Mouse (Mus musculus) adrenal gland, postnatal 10 days (tissue): ENCODE results near the gene Fbxl17. TPM values are rescaled to one million over a fixed set of nuclear protein-coding genes. Genes with fewer than 3 reads are reported as not detected.

Experiments used
- DNase-seq: peaks from one replicate; pipeline ENCODE4 v3.0.0; 2021; ENCODE audit warnings: mixed read lengths
- total RNA-seq, 2 experiments: library from RNA; stranded (reverse); gene quantifications; 2 replicates each; pipeline ENCODE4 v1.2.3; 2021

The Fbxl17 gene
- total RNA-seq, 2 experiments from 2014 or later, result 25.0 to 32.7 TPM

GRCm38 (mm10) chr17:63459712-63460495 is 39.9 kb downstream of the Fbxl17 start:
- DNase-seq, result no peak

GRCm38 (mm10) chr17:63458052-63458451 is 41.8 kb downstream of the Fbxl17 start:
- DNase-seq, result no peak

GRCm38 (mm10) chr17:63451311-63452006 is 48.4 kb downstream of the Fbxl17 start:
- DNase-seq, result no peak

GRCm38 (mm10) chr17:63447691-63448090 is 52.1 kb downstream of the Fbxl17 start:
- DNase-seq, result no peak

- DNase-seq, result no peak
These were observed 52.7 kb downstream of the Fbxl17 start for GRCm38 (mm10) chr17:63446971-63447679.

- DNase-seq, result no peak
These were observed 54.6 kb downstream of the Fbxl17 start for GRCm38 (mm10) chr17:63445212-63445611.

- DNase-seq, result no peak
These were observed 62.4 kb downstream of the Fbxl17 start for GRCm38 (mm10) chr17:63437424-63437823.

GRCm38 (mm10) chr17:63434081-63434480 is 65.7 kb downstream of the Fbxl17 start:
- peak; percentile 47 for DNase-seq

- peak; percentile 28 for DNase-seq
These were observed 68.2 kb downstream of the Fbxl17 start for GRCm38 (mm10) chr17:63431650-63432049.

GRCm38 (mm10) chr17:63430395-63431075 is 69.3 kb downstream of the Fbxl17 start:
- DNase-seq, result no peak

GRCm38 (mm10) chr17:63423851-63424250 is 76.0 kb downstream of the Fbxl17 start:
- no peak for DNase-seq

- DNase-seq, result no peak
These were observed 77.1 kb downstream of the Fbxl17 start for GRCm38 (mm10) chr17:63422685-63423084.

- DNase-seq, result no peak
These were observed 78.0 kb downstream of the Fbxl17 start for GRCm38 (mm10) chr17:63421864-63422263.

GRCm38 (mm10) chr17:63419503-63419902 is 80.3 kb downstream of the Fbxl17 start:
- DNase-seq, result no peak

- peak; percentile 41 for DNase-seq
These were observed 85.7 kb downstream of the Fbxl17 start for GRCm38 (mm10) chr17:63413973-63414580.

- DNase-seq, result no peak
These were observed 88.3 kb downstream of the Fbxl17 start for GRCm38 (mm10) chr17:63411564-63411963.

- no peak for DNase-seq
These were observed 89.7 kb downstream of the Fbxl17 start for GRCm38 (mm10) chr17:63410101-63410500.

GRCm38 (mm10) chr17:63405955-63406354 is 93.9 kb downstream of the Fbxl17 start:
- no peak for DNase-seq

GRCm38 (mm10) chr17:63405471-63405870 is 94.3 kb downstream of the Fbxl17 start:
- no peak for DNase-seq

GRCm38 (mm10) chr17:63404968-63405367 is 94.8 kb downstream of the Fbxl17 start:
- peak; percentile 70 for DNase-seq

GRCm38 (mm10) chr17:63403801-63404415 is 95.9 kb downstream of the Fbxl17 start:
- DNase-seq, result no peak
